Mouse (Mus musculus) hindbrain, postnatal 0 days (tissue): ENCODE measurements around the gene Atg9b. TPM values are rescaled to one million over a fixed set of nuclear protein-coding genes. Genes with fewer than 3 reads are reported as not detected.

Experiments
- ATAC-seq: fragments of 200-750 bp; cut with Nextera tagmentation; 2 replicates; pipeline ENCODE4 v1.8.0; 2017; ENCODE audit warnings: mild to moderate bottlenecking, moderate TSS enrichment, moderate library complexity
- DNase-seq: peaks from one replicate; pipeline ENCODE4 v3.0.0-alpha.2; 2015; ENCODE audit warnings: low spot score
- H3K27ac ChIP-seq: fragments of 300-500 bp; sonication (generic); 2 replicates; pipeline ENCODE4 v1.5.1; 2014; ENCODE audit warnings: mild to moderate bottlenecking
- H3K27me3 ChIP-seq: fragments of 300-500 bp; sonication (generic); 2 replicates; pipeline ENCODE4 v1.6.1; 2014; ENCODE audit warnings: low read length, mixed read lengths; ENCODE audit not compliant: insufficient read depth
- H3K36me3 ChIP-seq: fragments of 300-500 bp; sonication (generic); 2 replicates; pipeline ENCODE4 v1.6.1; 2014; ENCODE audit warnings: low read length, mixed read lengths; ENCODE audit not compliant: insufficient read depth
- H3K4me1 ChIP-seq: fragments of 300-500 bp; sonication (generic); 2 replicates; pipeline ENCODE4 v1.6.1; 2014; ENCODE audit warnings: antibody characterized with exemption, low read length, mixed read lengths; ENCODE audit not compliant: insufficient read depth
- H3K4me2 ChIP-seq: fragments of 300-500 bp; sonication (generic); 2 replicates; pipeline ENCODE4 v1.6.1; 2014; ENCODE audit warnings: low read depth, mild to moderate bottlenecking, low read length, moderate library complexity, mixed read lengths
- H3K4me3 ChIP-seq: fragments of 300-500 bp; sonication (generic); 2 replicates; pipeline ENCODE4 v1.5.1; 2014; ENCODE audit warnings: low read length
- H3K9ac ChIP-seq: fragments of 300-500 bp; sonication (generic); replicated peaks from 2 replicates; pipeline ENCODE4 v1.6.1; 2014; ENCODE audit warnings: mild to moderate bottlenecking, low read length, moderate library complexity, mixed read lengths
- H3K9me3 ChIP-seq: fragments of 300-500 bp; sonication (generic); 2 replicates; pipeline ENCODE4 v1.6.1; 2016; ENCODE audit warnings: low read length, mixed read lengths
- CTCF ChIP-seq: IDR thresholded peaks from 2 replicates; pipeline ENCODE4 v1.5.1; 2016; ENCODE audit warnings: antibody characterized with exemption, control low read depth, low read depth
- WGBS: fragments of 180-500 bp; shearing (Covaris S2); extraction: QIAGEN DNeasy Blood & Tissue Kit; methylation state at CpG from one replicate; pipeline ENCODE4 v1.1.7; 2014; 5-methylcytosine and 5-hydroxymethylcytosine counted together
- polyA plus RNA-seq: library from polyadenylated mRNA; unstranded; fragments of >200 nt; fragmentation: Nextera tagmentation; extraction: Ambion mirVana; gene quantifications from 2 replicates; pipeline ENCODE4 v1.2.1, GENCODE M21; 2015
- total RNA-seq: library from RNA; depleted of rRNA; stranded (reverse); fragments of >200 nt; gene quantifications from 2 replicates; pipeline ENCODE4 v1.2.3, GENCODE M21; 2014

Gene Atg9b
- total and polyA plus RNA-seq, 2 experiments from 2014 or later = 6.1 to 9.8 TPM

- WGBS = 1% methylated on average over 36 of the region's 36 CpGs
- H3K9me3 ChIP-seq = no peaks in the 10 kb centered on the region
- no peaks in the 10 kb centered on the region; the same call in 1 of the 2 replicates for H3K4me1 ChIP-seq
- H3K27me3 ChIP-seq = no peaks in the 10 kb centered on the region
- peak overlapping the region; percentile 62 for H3K4me2 ChIP-seq
- ATAC-seq (peak; percentile 97), DNase-seq (peak; percentile 97)
- peak overlapping the region; percentile 45 for H3K9ac ChIP-seq
- H3K27ac ChIP-seq = peak overlapping the region; percentile 85
- H3K36me3 ChIP-seq = no peaks in the 10 kb centered on the region
- peak; percentile 79 for TF ChIP-seq CTCF
- H3K4me3 ChIP-seq = peak overlapping the region; percentile 52
These were observed 2.4 kb upstream of the Atg9b start for GRCm38 (mm10) chr5:24394165-24394894.

GRCm38 (mm10) chr5:24393392-24393997 lies 1.6 kb upstream of the Atg9b start, which contains the start of gene Abcb8:
Abcb8 (plus strand) TSS chr5:24393663.
- 22% methylated on average over 7 of the region's 7 CpGs for WGBS
- H3K9me3 ChIP-seq = no peaks in the 10 kb centered on the region
- H3K27ac ChIP-seq = peak within 1 kb of the TSS; percentile 85
- H3K4me2 ChIP-seq = peak within 1 kb of the TSS; percentile 62
- H3K9ac ChIP-seq = peak within 1 kb of the TSS; percentile 45
- DNase-seq (peak; percentile 87), ATAC-seq (no peak)
- H3K4me3 ChIP-seq = peak within 1 kb of the TSS; percentile 52
- H3K4me1 ChIP-seq = no peaks in the 10 kb centered on the region; the same call in 1 of the 2 replicates
- H3K36me3 ChIP-seq = no peaks in the 10 kb centered on the region
- H3K27me3 ChIP-seq = no peaks in the 10 kb centered on the region
- TF ChIP-seq CTCF = peak; percentile 89

DNA sequence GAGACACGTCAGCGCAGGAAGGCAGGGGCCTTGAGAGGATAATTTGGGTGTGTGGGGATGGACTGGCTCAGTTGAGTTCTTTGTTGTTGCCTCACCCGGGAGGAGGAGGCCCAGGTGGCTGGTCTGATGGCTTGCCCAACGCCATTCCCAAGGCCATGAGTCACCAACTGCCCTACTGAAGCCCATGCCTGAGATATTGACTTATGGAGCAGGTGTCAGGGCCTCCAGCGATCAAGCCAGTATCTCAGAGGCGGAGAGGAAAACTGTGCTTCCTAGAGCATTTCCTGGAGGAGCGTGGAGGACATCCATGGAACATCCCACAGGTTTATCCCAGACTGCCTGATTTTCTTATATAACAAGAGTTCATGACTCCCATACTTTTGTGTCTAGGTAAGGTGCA lies 781 bp upstream of the Atg9b start:
- Histone ChIP-seq H3K27me3 (no peaks in the 10 kb centered on the region), H3K36me3 (no peaks in the 10 kb centered on the region), H3K27ac (no peak overlapping the region), H3K9me3 (no peaks in the 10 kb centered on the region), H3K4me3 (no peak overlapping the region), H3K4me1 (no peaks in the 10 kb centered on the region; the same call in 1 of the 2 replicates), H3K9ac (no peak overlapping the region), H3K4me2 (no peak overlapping the region)
- ATAC-seq (no peak), DNase-seq (no peak)
- 76% methylated on average over 7 of the region's 7 CpGs for WGBS
- TF ChIP-seq CTCF = no peak

GRCm38 (mm10) chr5:24389658-24390020 lies 2.3 kb downstream of the Atg9b start:
- H3K9ac ChIP-seq = no peak overlapping the region
- no peaks in the 10 kb centered on the region for H3K9me3 ChIP-seq
- no peak for DNase-seq
- no peaks in the 10 kb centered on the region for H3K36me3 ChIP-seq
- H3K4me2 ChIP-seq = no peak overlapping the region
- no peak overlapping the region for H3K27ac ChIP-seq
- H3K4me3 ChIP-seq = no peak overlapping the region
- ATAC-seq = no peak
- no peak for TF ChIP-seq CTCF
- H3K27me3 ChIP-seq = no peaks in the 10 kb centered on the region
- peaks cover 12% of the 10 kb centered on the region for H3K4me1 ChIP-seq
- 83% methylated on average over 4 of the region's 4 CpGs for WGBS

- DNase-seq = peak; percentile 15
- no peaks in the 10 kb centered on the region for H3K9me3 ChIP-seq
- no peak overlapping the region for H3K4me2 ChIP-seq
- peaks cover 15% of the 10 kb centered on the region for H3K4me1 ChIP-seq
- H3K27ac ChIP-seq = no peak overlapping the region
- 58% methylated on average over 6 of the region's 7 CpGs for WGBS
- no peaks in the 10 kb centered on the region for H3K27me3 ChIP-seq
- H3K4me3 ChIP-seq = no peak overlapping the region
- TF ChIP-seq CTCF = no peak
- no peak overlapping the region for H3K9ac ChIP-seq
- no peak for ATAC-seq
- no peaks in the 10 kb centered on the region for H3K36me3 ChIP-seq
These were observed 2.8 kb downstream of the Atg9b start for GRCm38 (mm10) chr5:24389011-24389657.

GRCm38 (mm10) chr5:24388246-24388915 lies 3.6 kb downstream of the Atg9b start:
- Histone ChIP-seq H3K9ac (peak overlapping the region; percentile 60), H3K9me3 (no peaks in the 10 kb centered on the region), H3K27me3 (no peaks in the 10 kb centered on the region), H3K4me2 (peak overlapping the region; percentile 97), H3K4me1 (peaks cover 20% of the 10 kb centered on the region), H3K4me3 (peak overlapping the region; percentile 47), H3K27ac (peak overlapping the region; percentile 51; the same call in 1 of the 2 replicates), H3K36me3 (no peaks in the 10 kb centered on the region)
- ATAC-seq = no peak
- 25% methylated on average over 24 of the region's 26 CpGs for WGBS
- no peak; the same call in 1 of the 2 replicates for TF ChIP-seq CTCF
- DNase-seq = no peak
